Mouse (Mus musculus) heart, embryonic 15.5 days (tissue): ENCODE measurements around the gene Afap1. TPM values are rescaled to one million over a fixed set of nuclear protein-coding genes. Genes with fewer than 3 reads are reported as not detected.

Source experiments
- ATAC-seq: fragments of 200-750 bp; cut with Nextera tagmentation; replicated peaks from 2 replicates; pipeline ENCODE4 v1.8.0; 2017; ENCODE audit warnings: low read depth, moderate TSS enrichment; ENCODE audit not compliant: insufficient number of reproducible peaks, insufficient read depth, low FRiP score
- H3K27ac ChIP-seq: fragments of 300-500 bp; sonication (generic); 2 replicates; pipeline ENCODE4 v1.5.1; 2015; ENCODE audit warnings: mild to moderate bottlenecking, inconsistent platforms
- H3K27me3 ChIP-seq: fragments of 300-500 bp; sonication (generic); 2 replicates; pipeline ENCODE4 v1.6.1; 2015; ENCODE audit warnings: inconsistent platforms
- H3K36me3 ChIP-seq: fragments of 300-500 bp; sonication (generic); 2 replicates; pipeline ENCODE4 v1.6.1; 2015; ENCODE audit warnings: mild to moderate bottlenecking, inconsistent platforms
- H3K4me1 ChIP-seq: fragments of 300-500 bp; sonication (generic); replicated peaks from 2 replicates; pipeline ENCODE4 v1.6.1; 2015; ENCODE audit warnings: inconsistent platforms
- H3K4me2 ChIP-seq: fragments of 300-500 bp; sonication (generic); 2 replicates; pipeline ENCODE4 v1.6.1; 2015; ENCODE audit warnings: inconsistent platforms, mild to moderate bottlenecking, moderate library complexity
- H3K4me3 ChIP-seq: fragments of 300-500 bp; sonication (generic); 2 replicates; pipeline ENCODE4 v1.5.1; 2015; ENCODE audit warnings: mild to moderate bottlenecking, inconsistent platforms
- H3K9ac ChIP-seq: fragments of 300-500 bp; sonication (generic); 2 replicates; pipeline ENCODE4 v1.6.1; 2015; ENCODE audit warnings: mild to moderate bottlenecking, inconsistent platforms
- H3K9me3 ChIP-seq: fragments of 300-500 bp; sonication (generic); replicated peaks from 2 replicates; pipeline ENCODE4 v1.6.1; 2016; ENCODE audit warnings: inconsistent platforms
- WGBS: fragments of 180-500 bp; shearing (Covaris S2); methylation state at CpG from one replicate; pipeline ENCODE4 v1.1.7; 2015; ENCODE audit warnings: mixed read lengths; 5-methylcytosine and 5-hydroxymethylcytosine counted together
- polyA plus RNA-seq: library from polyadenylated mRNA; unstranded; fragments of >200 nt; fragmentation: Nextera tagmentation; extraction: Ambion mirVana; gene quantifications from 2 replicates; pipeline ENCODE4 v1.2.1, GENCODE M21; 2015

Gene Afap1
- polyA plus RNA-seq, 1 experiment from 2014 or later, result 22.6 TPM

GRCm38 (mm10) chr5:35980542-35980941 lies 87.4 kb downstream of the Afap1 start:
- Histone ChIP-seq H3K9ac (no peak overlapping the region), H3K4me1 (peaks cover 19% of the 10 kb centered on the region), H3K36me3 (peaks cover 58% of the 10 kb centered on the region), H3K27ac (no peak overlapping the region), H3K4me2 (no peak overlapping the region), H3K4me3 (no peak overlapping the region), H3K27me3 (no peaks in the 10 kb centered on the region), H3K9me3 (no peaks in the 10 kb centered on the region)
- 78% methylated on average over 5 of the region's 5 CpGs for WGBS
- ATAC-seq, result no peak

- no peak for ATAC-seq
- Histone ChIP-seq H3K9me3 (no peaks in the 10 kb centered on the region), H3K36me3 (peaks cover 54% of the 10 kb centered on the region), H3K9ac (no peak overlapping the region), H3K4me3 (no peak overlapping the region), H3K27ac (no peak overlapping the region), H3K4me1 (peaks cover 21% of the 10 kb centered on the region), H3K27me3 (no peaks in the 10 kb centered on the region), H3K4me2 (no peak overlapping the region)
- 61% methylated on average over 5 of the region's 5 CpGs for WGBS
Measured at GRCm38 (mm10) chr5:35981341-35981740, 88.2 kb downstream of the Afap1 start.

GRCm38 (mm10) chr5:35981976-35982375 lies 88.9 kb downstream of the Afap1 start:
- no peak overlapping the region for H3K9ac ChIP-seq
- 41% methylated on average over 4 of the region's 4 CpGs for WGBS
- ATAC-seq, result no peak
- H3K27ac ChIP-seq, result no peak overlapping the region
- H3K9me3 ChIP-seq, result no peaks in the 10 kb centered on the region
- peaks cover 24% of the 10 kb centered on the region for H3K4me1 ChIP-seq
- peaks cover 54% of the 10 kb centered on the region for H3K36me3 ChIP-seq
- H3K27me3 ChIP-seq, result no peaks in the 10 kb centered on the region
- H3K4me2 ChIP-seq, result no peak overlapping the region
- H3K4me3 ChIP-seq, result no peak overlapping the region

- H3K4me2 ChIP-seq, result no peak overlapping the region
Measured at GRCm38 (mm10) chr5:35985611-35986010, 92.5 kb downstream of the Afap1 start.

GRCm38 (mm10) chr5:35988085-35988484 lies 95.0 kb downstream of the Afap1 start:
- Histone ChIP-seq H3K9ac (no peak overlapping the region), H3K27ac (no peak overlapping the region), H3K9me3 (no peaks in the 10 kb centered on the region), H3K27me3 (no peaks in the 10 kb centered on the region), H3K36me3 (peaks cover 71% of the 10 kb centered on the region), H3K4me1 (peaks cover 21% of the 10 kb centered on the region), H3K4me3 (no peak overlapping the region), H3K4me2 (no peak overlapping the region)
- no peak for ATAC-seq
- 91% methylated on average over 8 of the region's 8 CpGs for WGBS

More at GRCm38 (mm10) chr5:35985611-35986010, 92.5 kb downstream of the Afap1 start:
- 44% methylated on average over 8 of the region's 8 CpGs for WGBS
- Histone ChIP-seq H3K36me3 (peaks cover 63% of the 10 kb centered on the region), H3K4me3 (no peak overlapping the region), H3K4me1 (peaks cover 24% of the 10 kb centered on the region), H3K27ac (peak overlapping the region; percentile 83), H3K9ac (no peak overlapping the region), H3K27me3 (no peaks in the 10 kb centered on the region), H3K9me3 (no peaks in the 10 kb centered on the region)
- ATAC-seq, result no peak; the same call in 1 of the 2 replicates

GRCm38 (mm10) chr5:35989506-35989905 lies 96.4 kb downstream of the Afap1 start:
- H3K9ac ChIP-seq, result no peak overlapping the region
- no peaks in the 10 kb centered on the region for H3K9me3 ChIP-seq
- no peak for ATAC-seq
- no peaks in the 10 kb centered on the region for H3K27me3 ChIP-seq
- H3K4me3 ChIP-seq, result no peak overlapping the region
- no peak overlapping the region for H3K27ac ChIP-seq
- no peak overlapping the region for H3K4me2 ChIP-seq
- peaks cover 71% of the 10 kb centered on the region for H3K36me3 ChIP-seq
- WGBS, result 83% methylated on average over 6 of the region's 6 CpGs
- peaks cover 20% of the 10 kb centered on the region for H3K4me1 ChIP-seq

- ATAC-seq, result no peak
- Histone ChIP-seq H3K9ac (no peak overlapping the region; the same call in 1 of the 2 replicates), H3K27ac (no peak overlapping the region), H3K4me3 (no peak overlapping the region), H3K9me3 (no peaks in the 10 kb centered on the region), H3K4me2 (no peak overlapping the region), H3K27me3 (no peaks in the 10 kb centered on the region), H3K36me3 (peaks cover 68% of the 10 kb centered on the region), H3K4me1 (peaks cover 14% of the 10 kb centered on the region)
- 81% methylated on average over 11 of the region's 11 CpGs for WGBS
Measured at GRCm38 (mm10) chr5:35989986-35990735, 97.0 kb downstream of the Afap1 start.

- Histone ChIP-seq H3K4me1 (no peaks in the 10 kb centered on the region), H3K9me3 (no peaks in the 10 kb centered on the region), H3K36me3 (peaks cover 35% of the 10 kb centered on the region), H3K9ac (no peak overlapping the region), H3K4me3 (no peak overlapping the region), H3K27me3 (no peaks in the 10 kb centered on the region), H3K4me2 (no peak overlapping the region), H3K27ac (no peak overlapping the region)
- WGBS, result 77% methylated on average over 10 of the region's 10 CpGs
- ATAC-seq, result no peak
Measured at GRCm38 (mm10) chr5:36003797-36004196, 110.7 kb downstream of the Afap1 start.

GRCm38 (mm10) chr5:36006106-36006505 lies 113.0 kb downstream of the Afap1 start:
- Histone ChIP-seq H3K4me2 (no peak overlapping the region), H3K9me3 (no peaks in the 10 kb centered on the region), H3K36me3 (peaks cover 16% of the 10 kb centered on the region), H3K4me3 (no peak overlapping the region), H3K4me1 (peaks cover 6% of the 10 kb centered on the region; the same call in 1 of the 2 replicates), H3K9ac (no peak overlapping the region), H3K27ac (no peak overlapping the region), H3K27me3 (no peaks in the 10 kb centered on the region)
- 65% methylated on average over 8 of the region's 8 CpGs for WGBS
- no peak for ATAC-seq

- 61% methylated on average over 5 of the region's 5 CpGs for WGBS
- no peak overlapping the region for H3K4me2 ChIP-seq
- no peak overlapping the region for H3K9ac ChIP-seq
- no peak overlapping the region for H3K4me3 ChIP-seq
- ATAC-seq, result no peak
- H3K27ac ChIP-seq, result no peak overlapping the region
- H3K4me1 ChIP-seq, result peaks cover 10% of the 10 kb centered on the region; the same call in 1 of the 2 replicates
- H3K27me3 ChIP-seq, result no peaks in the 10 kb centered on the region
- H3K36me3 ChIP-seq, result peaks cover 11% of the 10 kb centered on the region
- H3K9me3 ChIP-seq, result no peaks in the 10 kb centered on the region
Measured at GRCm38 (mm10) chr5:36006586-36006985, 113.5 kb downstream of the Afap1 start.

GRCm38 (mm10) chr5:36007649-36008048 lies 114.5 kb downstream of the Afap1 start:
- Histone ChIP-seq H3K27ac (no peak overlapping the region), H3K4me2 (no peak overlapping the region), H3K36me3 (peaks cover under 1% of the 10 kb centered on the region), H3K27me3 (no peaks in the 10 kb centered on the region), H3K9ac (no peak overlapping the region), H3K4me1 (peaks cover 10% of the 10 kb centered on the region; the same call in 1 of the 2 replicates), H3K9me3 (no peaks in the 10 kb centered on the region), H3K4me3 (no peak overlapping the region)
- no peak for ATAC-seq
- WGBS, result 85% methylated on average over 10 of the region's 10 CpGs

- H3K27ac ChIP-seq, result no peak overlapping the region
- H3K27me3 ChIP-seq, result no peaks in the 10 kb centered on the region
- no peak overlapping the region for H3K9ac ChIP-seq
- no peak overlapping the region for H3K4me3 ChIP-seq
- 79% methylated on average over 4 of the region's 4 CpGs for WGBS
- no peaks in the 10 kb centered on the region for H3K9me3 ChIP-seq
- no peak for ATAC-seq
- H3K4me1 ChIP-seq, result peaks cover 10% of the 10 kb centered on the region; the same call in 1 of the 2 replicates
- no peak overlapping the region for H3K4me2 ChIP-seq
- H3K36me3 ChIP-seq, result no peaks in the 10 kb centered on the region
Measured at GRCm38 (mm10) chr5:36009405-36009804, 116.3 kb downstream of the Afap1 start.
